Mouse (Mus musculus): ENCODE measurements around the gene Fam163a. TPM values are rescaled to one million over a fixed set of nuclear protein-coding genes. Genes with fewer than 3 reads are reported as not detected.

The Fam163a gene
- polyA plus RNA-seq, 1 experiment: not detected

GRCm38 (mm10) chr1:156216249-156216648, 11.4 kb upstream of the Fam163a start:
- Histone ChIP-seq H3K27ac (replicated peaks; ENCODE audit: low read depth, low read length) (no peak overlapping the region), H3K4me3 (ENCODE audit: insufficient read depth, low read depth, low read length) (no peak overlapping the region), H3K4me1 (ENCODE audit: control insufficient read depth, insufficient read depth, insufficient read length, low read length) (no peaks in the 10 kb centered on the region)

GRCm38 (mm10) chr1:156214651-156215050, 9.8 kb upstream of the Fam163a start:
- Histone ChIP-seq H3K27ac (replicated peaks; ENCODE audit: low read depth, low read length) (no peak overlapping the region), H3K4me3 (ENCODE audit: insufficient read depth, low read depth, low read length) (no peak overlapping the region), H3K4me1 (ENCODE audit: control insufficient read depth, insufficient read depth, insufficient read length, low read length) (no peaks in the 10 kb centered on the region)

GRCm38 (mm10) chr1:156212923-156213322, 8.1 kb upstream of the Fam163a start:
- H3K4me3 ChIP-seq (ENCODE audit: insufficient read depth, low read depth, low read length): no peak overlapping the region
- H3K27ac ChIP-seq (replicated peaks; ENCODE audit: low read depth, low read length): no peak overlapping the region
- no peaks in the 10 kb centered on the region for H3K4me1 ChIP-seq (ENCODE audit: control insufficient read depth, insufficient read depth, insufficient read length, low read length)

- H3K4me3 ChIP-seq (ENCODE audit: insufficient read depth, low read depth, low read length): no peak overlapping the region
- no peaks in the 10 kb centered on the region for H3K4me1 ChIP-seq (ENCODE audit: control insufficient read depth, insufficient read depth, insufficient read length, low read length)
- H3K27ac ChIP-seq (replicated peaks; ENCODE audit: low read depth, low read length): no peak overlapping the region
Observed at GRCm38 (mm10) chr1:156211809-156212317, 7.0 kb upstream of the Fam163a start.

GRCm38 (mm10) chr1:156205164-156205563, 338 bp upstream of the Fam163a start:
- Histone ChIP-seq H3K27ac (replicated peaks; ENCODE audit: low read depth, low read length) (no peak overlapping the region), H3K4me3 (ENCODE audit: insufficient read depth, low read depth, low read length) (peak overlapping the region; percentile 36), H3K4me1 (ENCODE audit: control insufficient read depth, insufficient read depth, insufficient read length, low read length) (peaks cover 9% of the 10 kb centered on the region; the same call in 1 of the 2 replicates)

- Histone ChIP-seq H3K4me3 (ENCODE audit: insufficient read depth, low read depth, low read length) (peak overlapping the region; percentile 36), H3K4me1 (ENCODE audit: control insufficient read depth, insufficient read depth, insufficient read length, low read length) (peaks cover 9% of the 10 kb centered on the region; the same call in 1 of the 2 replicates), H3K27ac (replicated peaks; ENCODE audit: low read depth, low read length) (no peak overlapping the region)
Observed at GRCm38 (mm10) chr1:156203961-156204655, 718 bp downstream of the Fam163a start.

- peaks cover 9% of the 10 kb centered on the region; the same call in 1 of the 2 replicates for H3K4me1 ChIP-seq (ENCODE audit: control insufficient read depth, insufficient read depth, insufficient read length, low read length)
- H3K4me3 ChIP-seq (ENCODE audit: insufficient read depth, low read depth, low read length): no peak overlapping the region
- no peak overlapping the region for H3K27ac ChIP-seq (replicated peaks; ENCODE audit: low read depth, low read length)
Observed at GRCm38 (mm10) chr1:156202661-156203060, 2.2 kb downstream of the Fam163a start.

- H3K4me3 ChIP-seq (ENCODE audit: insufficient read depth, low read depth, low read length): no peak overlapping the region
- no peak overlapping the region for H3K27ac ChIP-seq (replicated peaks; ENCODE audit: low read depth, low read length)
- peaks cover 9% of the 10 kb centered on the region; the same call in 1 of the 2 replicates for H3K4me1 ChIP-seq (ENCODE audit: control insufficient read depth, insufficient read depth, insufficient read length, low read length)
Observed at GRCm38 (mm10) chr1:156201069-156201468, 3.8 kb downstream of the Fam163a start.

GRCm38 (mm10) chr1:156197588-156197987, 7.2 kb downstream of the Fam163a start:
- Histone ChIP-seq H3K4me3 (ENCODE audit: insufficient read depth, low read depth, low read length) (no peak overlapping the region), H3K4me1 (ENCODE audit: control insufficient read depth, insufficient read depth, insufficient read length, low read length) (no peaks in the 10 kb centered on the region), H3K27ac (replicated peaks; ENCODE audit: low read depth, low read length) (no peak overlapping the region)

- Histone ChIP-seq H3K27ac (replicated peaks; ENCODE audit: low read depth, low read length) (no peak overlapping the region), H3K4me3 (ENCODE audit: insufficient read depth, low read depth, low read length) (no peak overlapping the region), H3K4me1 (ENCODE audit: control insufficient read depth, insufficient read depth, insufficient read length, low read length) (no peaks in the 10 kb centered on the region)
Observed at GRCm38 (mm10) chr1:156193292-156193691, 11.5 kb downstream of the Fam163a start.

- no peaks in the 10 kb centered on the region for H3K4me1 ChIP-seq (ENCODE audit: control insufficient read depth, insufficient read depth, insufficient read length, low read length)
- H3K27ac ChIP-seq (replicated peaks; ENCODE audit: low read depth, low read length): no peak overlapping the region
- no peak overlapping the region for H3K4me3 ChIP-seq (ENCODE audit: insufficient read depth, low read depth, low read length)
Observed at GRCm38 (mm10) chr1:156192853-156193252, 12.0 kb downstream of the Fam163a start.

- Histone ChIP-seq H3K4me1 (ENCODE audit: control insufficient read depth, insufficient read depth, insufficient read length, low read length) (no peaks in the 10 kb centered on the region), H3K27ac (replicated peaks; ENCODE audit: low read depth, low read length) (no peak overlapping the region), H3K4me3 (ENCODE audit: insufficient read depth, low read depth, low read length) (no peak overlapping the region)
Observed at GRCm38 (mm10) chr1:156186646-156187045, 18.2 kb downstream of the Fam163a start.

- no peak overlapping the region for H3K4me3 ChIP-seq (ENCODE audit: insufficient read depth, low read depth, low read length)
- H3K27ac ChIP-seq (replicated peaks; ENCODE audit: low read depth, low read length): no peak overlapping the region
Observed at GRCm38 (mm10) chr1:156184158-156184571, 20.7 kb downstream of the Fam163a start.

GRCm38 (mm10) chr1:156183176-156183958, 21.5 kb downstream of the Fam163a start:
- Histone ChIP-seq H3K4me1 (ENCODE audit: control insufficient read depth, insufficient read depth, insufficient read length, low read length) (no peaks in the 10 kb centered on the region), H3K4me3 (ENCODE audit: insufficient read depth, low read depth, low read length) (no peak overlapping the region), H3K27ac (replicated peaks; ENCODE audit: low read depth, low read length) (no peak overlapping the region)

More at GRCm38 (mm10) chr1:156184158-156184571, 20.7 kb downstream of the Fam163a start:
- H3K4me1 ChIP-seq (ENCODE audit: control insufficient read depth, insufficient read depth, insufficient read length, low read length): no peaks in the 10 kb centered on the region

GRCm38 (mm10) chr1:156179875-156180274, 25.0 kb downstream of the Fam163a start:
- no peaks in the 10 kb centered on the region for H3K4me1 ChIP-seq (ENCODE audit: control insufficient read depth, insufficient read depth, insufficient read length, low read length)
- no peak overlapping the region for H3K4me3 ChIP-seq (ENCODE audit: insufficient read depth, low read depth, low read length)
- no peak overlapping the region for H3K27ac ChIP-seq (replicated peaks; ENCODE audit: low read depth, low read length)

Data from brown adipose tissue, adult 24 weeks (tissue).